In genomic region chr2:110005164-110005563, GRCm38 (mm10) we compare ENCODE assay signal across 13 mouse cellular contexts. TPM values are rescaled to one million over a fixed set of nuclear protein-coding genes. Genes with fewer than 3 reads are reported as not detected.
DNase-seq lines count a peak whose midpoint lies in the region; ATAC-seq lines count a peak whose summit lies in the region.
"Had no signal": no experiment of that assay in that cellular context is flagged by ENCODE, and none has a peak within 500 bp of the region (broad histone marks: within the 10 kb centered on the region; RNA-seq: fewer than 3 reads in every experiment).

No protein-coding gene starts in this region.

- H3K4me1 ChIP-seq in liver, embryonic 15.5 days (replicated peaks): peaks cover 43% of the 10 kb centered on the region
- H3K4me1 ChIP-seq: heart, embryonic 10.5 days; hindbrain, embryonic 10.5 days had no signal

- WGBS in liver, embryonic 15.5 days (ENCODE audit: insufficient replicate concordance): 67% methylated on average over 3 of the region's 3 CpGs

- ATAC-seq in liver, embryonic 15.5 days (ENCODE audit: insufficient read depth): no peak

- no peak overlapping the region for H3K4me3 ChIP-seq in liver, embryonic 15.5 days (replicated peaks)
- H3K4me3 ChIP-seq: gastrocnemius, adult 2 months; heart, embryonic 10.5 days; hindbrain, embryonic 10.5 days had no signal

- no peaks in the 10 kb centered on the region; the same call in 1 of the 2 replicates for H3K36me3 ChIP-seq in liver, embryonic 15.5 days (replicated peaks)

- H3K27ac ChIP-seq in liver, embryonic 15.5 days (replicated peaks): peak overlapping the region; percentile 71
- H3K27ac ChIP-seq: gastrocnemius, adult 2 months; heart, embryonic 10.5 days; hindbrain, embryonic 10.5 days had no signal

- intact Hi-C loops in left cerebral cortex, postnatal 4 days (cut with DNase I): no loop called here
- intact Hi-C loops in left cerebral cortex, postnatal 10 days (cut with DNase I): no loop called here

- no peaks in the 10 kb centered on the region for H3K27me3 ChIP-seq in liver, embryonic 15.5 days
- H3K27me3 ChIP-seq: CH12.LX had no signal

- H3K9ac ChIP-seq in liver, embryonic 15.5 days: no peak overlapping the region

- H3K9me3 ChIP-seq in liver, embryonic 15.5 days (replicated peaks): no peaks in the 10 kb centered on the region
- H3K9me3 ChIP-seq: heart, embryonic 10.5 days; hindbrain, embryonic 10.5 days had no signal

- peak; percentile 49 for DNase-seq in left cerebral cortex, postnatal 4 days
- DNase-seq in left cerebral cortex, postnatal 10 days (ENCODE audit: extremely low spot score in 1 of 2, low spot score in 2 of 2): no peak
- peak; percentile 52 to 62 for DNase-seq in cerebellum, adult 18-20 months
- peak; percentile 45 to 60 for DNase-seq in cerebellum, postnatal 36 days
- DNase-seq in embryo, embryonic 11 days: no peak
- DNase-seq in adrenal gland, postnatal 4 days (ENCODE audit: low spot score in 2 of 2): no peak
- DNase-seq: adrenal gland, postnatal 36 days; gastrocnemius, adult 2 months; lung, postnatal 14 days had no signal

- H3K4me2 ChIP-seq in liver, embryonic 15.5 days: no peak overlapping the region

RNA-seq across cellular contexts. Expression of gene Ccdc34, which starts 12.5 kb away (rescaled TPM):
- 10 to 100 TPM; 29.4 to 32.5 TPM for total RNA-seq in left cerebral cortex, postnatal 4 days (2021)
- 10 to 100 TPM; 17.9 to 18.0 TPM for total RNA-seq in left cerebral cortex, postnatal 10 days (2021)
- 16.7 and 19.4 TPM in 2 replicates for polyA plus RNA-seq in liver, embryonic 15.5 days (2015; fragmentation: Nextera tagmentation; extraction: Ambion mirVana)
- total RNA-seq in adrenal gland, postnatal 4 days (2021): 10 to 100 TPM; 25.0 to 31.0 TPM

Comparison
In these comparisons a context has a peak if more than half of its experiments do, and no peak if none do; other contexts are left out.
1. DNase-seq: peak in left cerebral cortex, postnatal 4 days (single experiment), cerebellum, adult 18-20 months (2 of 2) and cerebellum, postnatal 36 days (2 of 2); none in left cerebral cortex, postnatal 10 days (0 of 2), embryo, embryonic 11 days (single experiment) and adrenal gland, postnatal 4 days (0 of 2).